Mouse (Mus musculus): Measurements from ENCODE around the gene Sgf29.
"Not testable (repeated sequence)": the region's sequence is repeated elsewhere in the genome, so short reads cannot be mapped to it uniquely, and the experiment has no call there.

Gene Sgf29

DNA sequence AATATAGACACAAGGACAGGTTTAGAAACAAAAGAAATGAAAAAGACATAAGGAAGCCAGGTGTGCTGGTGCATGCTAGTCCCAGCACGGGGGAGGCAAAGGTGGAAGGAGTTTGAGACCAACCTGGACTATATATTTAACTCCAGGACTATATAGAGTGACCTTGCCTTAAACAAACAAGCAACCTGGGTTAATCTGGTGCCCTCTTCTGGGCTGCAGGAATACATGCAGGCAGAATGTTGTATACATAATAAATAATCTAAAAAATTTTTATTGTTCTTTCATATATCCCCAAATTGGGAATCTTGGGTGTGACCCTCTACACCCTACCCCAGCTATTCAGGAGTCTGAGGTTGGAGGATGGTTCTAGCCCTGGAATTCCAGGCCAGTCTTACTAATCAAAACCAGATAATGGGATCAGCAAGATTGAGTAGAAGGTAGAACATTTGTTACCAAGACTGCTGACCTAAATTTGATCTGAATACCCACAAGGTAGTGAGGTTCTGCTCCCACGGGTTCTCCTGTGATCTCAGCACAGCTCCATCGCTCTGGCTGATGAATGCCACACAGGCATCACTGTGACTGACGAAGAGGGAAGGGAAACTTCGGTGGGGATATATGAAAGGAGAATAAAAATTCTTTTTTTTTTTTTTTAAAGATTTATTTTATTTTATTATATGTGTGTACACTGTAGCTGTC lies 6.4 kb upstream of the Sgf29 start:
- no peak for DNase-seq

DNA sequence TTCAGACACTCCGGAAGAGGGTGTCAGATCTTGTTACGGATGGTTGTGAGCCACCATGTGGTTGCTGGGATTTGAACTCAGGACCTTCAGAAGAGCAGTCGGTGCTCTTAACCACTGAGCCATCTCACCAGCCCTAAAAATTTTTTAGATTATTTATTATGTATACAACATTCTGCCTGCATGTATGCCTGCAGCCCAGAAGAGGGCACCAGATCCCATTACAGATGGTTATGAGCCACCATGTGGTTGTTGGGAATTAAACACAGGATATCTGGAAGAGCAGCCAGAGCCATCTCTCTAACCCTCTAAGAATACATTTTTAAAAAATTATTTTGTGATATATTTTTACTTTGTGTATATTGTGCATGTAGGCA lies 5.9 kb upstream of the Sgf29 start:
- DNase-seq, result peak; percentile 33 to 58

DNA sequence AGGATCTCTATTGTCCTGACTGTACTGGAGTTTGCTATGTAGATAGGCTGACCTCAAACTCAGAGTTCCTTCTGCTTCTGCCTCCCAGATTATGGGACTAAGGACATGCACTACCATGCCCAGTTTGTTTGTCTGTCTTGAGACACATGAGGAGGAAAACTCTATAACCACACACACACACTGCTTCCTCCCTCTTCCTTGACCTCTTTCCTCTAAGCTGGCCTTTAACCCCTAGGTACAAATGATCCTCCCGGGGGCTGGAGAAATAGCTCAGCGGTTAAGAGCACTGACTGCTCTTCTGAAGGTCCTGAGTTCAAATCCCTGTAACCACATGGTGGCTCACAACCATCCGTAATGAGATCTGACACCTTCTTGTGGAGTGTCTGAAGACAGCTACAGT lies 4.8 kb upstream of the Sgf29 start:
- DNase-seq, result no peak

DNA sequence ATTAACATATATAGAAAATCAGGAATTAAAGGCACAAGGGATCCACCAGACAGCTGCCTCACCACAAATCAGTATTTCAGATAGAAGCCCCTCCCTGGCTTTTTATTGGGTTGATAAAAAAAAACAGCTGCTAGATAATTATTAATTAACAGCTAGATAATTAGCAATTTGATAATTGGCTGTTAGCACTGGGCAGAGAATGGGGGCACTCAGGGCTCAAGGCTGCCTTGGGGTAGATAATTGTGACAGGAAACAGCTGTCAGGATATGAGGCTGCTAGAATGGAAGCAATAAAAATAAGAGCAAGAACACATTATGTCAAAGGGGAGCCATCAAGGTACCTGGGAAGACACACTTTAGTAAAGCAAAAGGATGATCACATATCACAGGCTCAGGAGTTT lies 4.2 kb upstream of the Sgf29 start:
- DNase-seq, result no peak

DNA sequence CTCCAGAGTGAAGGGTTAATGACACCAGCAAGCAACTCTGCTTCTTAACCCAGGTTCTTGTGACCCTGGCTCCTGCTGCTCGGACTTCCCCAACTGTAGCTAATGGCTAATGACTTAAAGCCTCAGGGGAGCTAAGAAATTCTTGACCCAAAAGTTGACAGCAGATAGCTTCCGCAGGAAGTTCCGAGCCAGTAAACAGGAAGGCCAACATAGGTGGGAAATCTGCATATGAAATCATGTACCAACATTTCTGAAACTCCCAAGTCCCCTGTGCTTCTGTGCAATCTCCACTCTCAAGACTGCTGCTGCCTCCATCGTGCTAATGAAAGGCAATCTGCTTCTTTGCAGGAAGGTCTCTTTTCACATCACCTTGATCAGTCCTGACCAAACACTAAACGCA lies 3.4 kb upstream of the Sgf29 start:
- no peak for DNase-seq

DNA sequence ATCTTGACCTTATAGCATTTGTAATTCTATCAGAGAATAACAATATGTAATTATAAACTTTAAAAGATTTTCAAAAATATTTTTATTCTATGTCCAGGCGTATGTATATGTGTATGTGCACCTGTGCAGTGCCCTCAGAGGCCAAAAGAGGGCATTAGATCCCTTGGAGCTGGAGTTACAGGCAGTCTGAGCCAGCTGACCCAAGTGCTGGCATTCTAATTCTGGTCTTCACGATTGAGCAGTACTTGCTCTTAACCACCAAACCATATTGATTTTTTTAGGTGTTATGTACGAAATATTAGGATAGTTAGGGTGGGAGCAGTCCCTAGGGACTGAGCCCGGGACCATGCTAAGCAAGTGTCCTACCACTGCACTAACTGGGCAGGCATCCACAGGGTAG lies 623 bp upstream of the Sgf29 start:
- DNase-seq, result peak in 1 of 2 experiments; percentile 22

DNA sequence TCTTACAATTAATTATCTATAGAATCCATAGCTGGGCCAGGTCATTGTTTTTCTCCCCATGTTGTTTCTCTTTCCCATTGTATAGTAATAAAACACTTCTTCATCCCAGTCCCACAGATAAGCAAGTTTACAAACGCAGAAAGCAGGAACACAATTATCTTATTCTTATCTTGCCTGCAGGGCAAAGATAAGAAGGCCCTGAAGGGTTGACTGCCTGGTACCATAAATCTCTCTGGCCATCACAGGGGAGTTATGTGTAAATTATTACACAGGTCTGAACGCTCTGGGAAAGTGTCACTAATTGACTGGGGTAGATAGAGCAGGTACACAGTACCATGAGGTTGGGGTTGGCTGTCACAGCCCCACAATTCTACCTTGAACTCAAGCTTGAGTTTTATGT lies 1.7 kb downstream of the Sgf29 start:
- no peak for DNase-seq

DNA sequence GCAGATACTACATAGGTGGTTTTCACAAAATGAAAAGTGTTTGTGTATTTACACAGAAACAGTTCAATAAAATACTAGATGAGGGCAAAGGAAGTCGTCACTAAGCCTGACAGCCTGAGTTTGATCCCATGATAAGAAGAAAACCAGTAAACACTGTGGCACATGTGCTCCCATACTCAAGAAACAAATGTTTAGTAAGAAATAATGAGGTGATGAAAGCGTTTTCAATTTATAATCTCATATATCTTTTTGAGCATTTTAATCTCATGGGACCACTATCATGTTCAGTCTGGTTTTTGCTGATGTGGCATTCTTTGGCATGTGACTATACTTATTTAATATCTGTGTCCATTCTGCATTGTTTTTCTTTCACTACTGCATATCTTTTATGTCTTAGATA lies 4.9 kb downstream of the Sgf29 start:
- no peak for DNase-seq

DNA sequence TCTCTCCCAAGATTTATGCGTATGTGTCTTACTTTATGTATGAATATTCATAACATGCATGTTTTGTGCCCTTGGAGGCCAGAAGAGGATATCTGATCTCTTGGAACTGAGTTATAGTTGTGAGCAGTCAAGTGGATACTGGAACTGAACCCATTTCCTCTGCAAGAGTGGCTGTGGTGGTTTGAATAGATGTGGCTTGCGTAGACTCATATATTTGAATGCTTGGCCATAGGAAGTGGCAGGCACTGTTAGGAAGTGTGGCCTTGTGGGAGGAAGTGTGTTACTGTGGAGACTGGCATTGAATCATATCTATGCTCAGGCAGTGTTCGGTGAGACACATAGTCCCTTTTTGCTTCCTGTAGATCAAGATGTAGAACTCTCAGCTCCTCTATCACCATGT lies 6.6 kb downstream of the Sgf29 start:
- DNase-seq, result no peak

DNA sequence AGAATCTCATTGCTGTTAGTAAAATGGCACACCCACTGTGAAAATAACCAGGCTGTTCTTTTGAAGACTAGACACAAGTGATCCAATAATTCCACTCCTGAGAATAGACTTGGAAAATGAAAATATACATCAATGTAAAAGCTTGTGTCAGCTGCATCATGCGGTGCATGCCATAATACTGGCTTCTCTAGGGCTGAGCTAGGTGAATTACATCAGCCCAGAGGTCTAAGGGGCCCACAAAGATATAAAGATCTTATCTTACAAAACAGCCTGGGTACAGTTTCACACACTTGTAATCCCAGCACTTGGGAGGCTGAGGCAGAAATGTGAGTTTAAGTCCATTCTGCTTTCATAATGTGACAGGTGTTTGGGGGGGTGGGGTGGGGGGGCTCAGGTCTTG lies 8.4 kb downstream of the Sgf29 start:
- DNase-seq, result no peak

DNA sequence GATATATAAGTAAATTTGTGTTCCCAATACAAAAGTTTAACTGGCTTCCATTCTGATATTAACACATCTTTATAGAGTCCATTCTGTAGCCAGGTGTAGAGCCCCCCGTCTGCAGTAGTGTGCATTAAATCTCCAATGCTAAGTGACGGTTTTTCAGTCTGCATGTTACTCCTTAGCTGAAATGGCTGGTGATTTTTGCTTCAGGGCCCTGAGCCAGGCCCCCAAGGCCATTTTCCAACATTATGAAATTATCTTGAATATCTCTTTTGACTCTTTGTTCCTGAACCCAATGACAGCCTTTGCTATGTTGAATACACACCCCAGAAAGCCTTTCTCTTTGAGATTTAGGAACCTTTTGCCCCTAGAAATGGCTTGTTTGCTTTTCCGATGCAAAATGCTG lies 10.7 kb downstream of the Sgf29 start:
- DNase-seq, result no peak

DNA sequence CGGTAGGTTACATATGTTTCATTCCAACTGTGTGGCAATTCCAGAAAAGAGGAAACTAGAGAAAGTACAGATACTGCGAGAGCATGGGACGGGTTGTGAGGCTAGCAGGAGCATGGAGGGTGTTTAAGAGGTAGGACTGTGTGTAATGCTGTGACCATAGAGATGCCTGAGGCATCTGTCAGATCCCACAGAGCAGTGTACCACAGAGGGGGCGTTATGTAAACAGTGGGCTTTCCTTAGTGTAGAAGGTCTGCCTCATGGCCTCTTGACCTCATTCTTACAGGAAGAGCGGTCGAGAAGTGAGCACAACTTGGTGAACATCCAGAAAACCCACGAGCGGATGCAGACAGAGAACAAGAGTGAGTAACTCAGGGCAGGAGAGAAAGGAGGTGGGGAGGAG lies 14.5 kb downstream of the Sgf29 start:
- no peak for DNase-seq

DNA sequence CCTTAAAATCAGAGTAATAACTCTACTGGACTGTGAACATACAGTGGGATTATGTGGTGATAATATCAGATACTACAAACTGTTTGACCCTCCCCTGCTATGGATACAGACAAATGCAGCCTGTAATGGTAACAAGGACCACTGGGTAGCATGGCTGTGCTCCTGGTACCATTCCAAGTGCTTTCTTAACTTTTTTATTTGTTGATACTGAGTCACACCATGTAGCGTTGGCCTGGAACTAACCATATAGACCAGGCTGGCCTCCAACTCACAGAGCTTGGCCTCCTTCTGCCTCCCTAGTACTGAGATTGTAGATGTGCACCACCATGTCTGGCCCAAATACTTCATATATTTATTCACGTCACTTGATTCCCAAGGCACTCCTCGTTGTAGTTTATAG lies 16.2 kb downstream of the Sgf29 start:
- DNase-seq, result no peak

DNA sequence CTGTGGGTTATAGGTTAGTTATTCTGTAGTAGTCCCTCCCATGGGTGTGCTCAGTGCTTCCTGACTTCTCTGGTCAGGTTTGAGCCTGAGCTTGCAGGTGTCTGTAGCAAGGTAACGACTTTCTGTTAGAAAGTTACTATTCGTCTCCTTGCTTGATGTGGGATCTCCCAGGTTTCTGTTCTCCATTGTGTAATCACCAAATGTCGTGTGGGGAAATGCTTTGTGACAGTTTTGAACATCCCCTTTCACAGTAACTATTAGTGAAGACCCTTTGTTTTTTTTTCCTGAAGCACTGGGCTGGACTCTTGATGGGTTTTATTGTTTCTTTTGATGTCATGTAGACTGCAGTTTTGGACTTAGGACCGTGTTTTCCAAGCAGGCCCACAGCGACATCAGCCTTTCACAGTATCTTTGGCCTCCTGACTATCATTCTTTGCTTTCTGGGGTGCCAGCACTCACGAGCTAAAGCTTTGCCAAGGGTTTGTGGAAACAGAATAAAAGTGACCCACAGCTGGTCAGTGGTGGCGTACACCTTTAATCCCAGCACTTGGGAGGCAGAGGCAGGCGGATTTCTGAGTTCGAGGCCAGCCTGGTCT lies 18.5 kb downstream of the Sgf29 start:
- no peak for DNase-seq

DNA sequence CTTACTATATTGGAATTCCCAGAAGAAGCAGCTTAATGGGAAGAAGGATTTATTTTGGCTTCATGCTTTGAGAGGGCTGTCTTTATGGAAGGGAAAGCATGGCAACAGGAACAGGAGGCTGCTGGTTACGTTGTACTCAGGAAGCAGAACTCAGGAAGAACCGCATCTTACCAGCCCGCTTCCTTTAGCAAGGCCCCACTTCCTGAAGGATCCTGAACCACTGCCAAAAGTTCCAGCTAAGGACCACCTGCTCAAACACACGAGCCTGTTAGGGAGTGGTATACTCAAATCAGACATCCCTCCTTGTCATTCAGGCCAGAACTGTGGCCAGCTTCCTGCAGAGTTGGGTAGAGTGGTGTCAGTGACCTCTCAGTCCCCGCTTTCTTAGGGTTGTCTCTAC lies 19.3 kb downstream of the Sgf29 start:
- DNase-seq, result no peak

DNA sequence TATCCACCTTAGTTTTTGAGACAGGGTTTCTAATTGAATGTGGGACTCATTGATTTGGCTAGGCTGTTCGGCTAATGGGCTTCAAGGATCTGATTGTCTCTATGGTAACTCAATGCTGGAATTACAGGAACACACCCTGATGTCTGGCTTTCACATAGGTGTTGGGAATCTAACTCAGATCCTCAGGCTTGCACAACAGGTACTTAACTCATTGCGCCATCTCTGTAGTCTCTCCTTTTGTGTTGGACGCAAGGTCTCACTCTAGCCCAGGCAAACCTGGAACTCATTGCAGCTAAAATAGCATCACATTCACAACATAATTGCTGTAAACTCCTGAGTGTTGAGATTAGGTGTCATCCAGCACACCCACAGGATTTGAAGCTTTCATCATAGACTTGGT lies 21.0 kb downstream of the Sgf29 start:
- no peak for DNase-seq

DNA sequence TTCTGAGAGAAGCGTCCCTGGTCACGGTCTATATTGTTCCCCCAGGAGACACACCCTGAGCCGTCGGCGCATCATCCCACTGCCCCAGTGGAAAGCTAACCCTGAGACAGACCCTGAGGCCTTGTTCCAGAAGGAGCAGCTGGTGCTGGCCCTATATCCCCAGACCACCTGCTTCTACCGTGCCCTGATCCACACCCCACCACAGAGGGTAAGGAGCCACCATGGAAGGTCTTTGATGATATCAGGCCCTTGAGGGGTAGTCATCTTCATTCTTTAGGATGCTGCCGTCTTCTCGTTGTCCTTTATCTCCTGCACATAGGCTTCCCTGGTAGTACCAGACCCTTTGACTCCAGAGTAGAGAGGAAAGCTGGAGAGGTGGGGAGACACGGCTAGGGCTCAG lies 23.0 kb downstream of the Sgf29 start:
- DNase-seq, result no peak

DNA sequence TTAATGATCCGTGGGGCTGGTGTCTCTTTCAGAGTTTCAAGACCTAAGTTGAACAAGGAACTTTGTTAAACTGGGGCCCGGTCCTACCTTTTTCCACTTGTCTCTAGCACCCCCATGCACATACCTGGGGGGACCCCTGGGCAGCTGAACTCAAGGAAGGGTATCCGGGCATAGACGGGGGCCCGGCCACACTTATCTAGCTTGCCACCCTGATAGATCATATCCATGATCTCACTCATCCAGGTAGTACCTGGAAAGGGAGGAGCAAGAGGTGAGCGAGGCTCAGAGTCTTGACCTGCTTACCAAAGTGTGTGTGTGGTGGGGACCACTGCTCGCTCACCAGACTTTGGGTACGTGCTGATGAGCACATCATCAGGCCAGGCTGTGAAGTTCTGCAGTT lies 26.0 kb downstream of the Sgf29 start:
- no peak for DNase-seq

DNA sequence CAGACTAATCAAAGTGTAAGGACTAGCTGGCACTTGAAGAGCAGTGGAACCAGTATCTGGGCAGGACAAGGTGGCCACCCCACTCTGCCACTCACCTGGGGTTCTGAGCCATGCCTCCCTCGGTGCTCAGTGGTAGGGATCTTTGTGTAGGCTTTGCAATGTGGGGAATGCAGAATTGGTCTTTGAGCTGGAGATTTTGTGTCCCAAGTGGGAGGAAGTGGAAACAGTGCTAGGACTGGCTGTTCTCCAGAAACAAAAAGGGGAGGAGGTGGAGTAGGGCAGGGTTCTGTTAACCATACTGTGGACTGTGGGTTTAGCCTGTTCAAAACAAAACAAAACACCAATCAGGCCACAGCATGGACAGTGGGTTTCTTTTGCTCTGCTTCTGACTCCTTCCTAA lies 27.1 kb downstream of the Sgf29 start, which contains the start of gene Sult1a1:
Gene Sult1a1, minus strand, starts transcription at position 226 of the 400 bp plus-strand sequence.
- DNase-seq, result no peak

DNA sequence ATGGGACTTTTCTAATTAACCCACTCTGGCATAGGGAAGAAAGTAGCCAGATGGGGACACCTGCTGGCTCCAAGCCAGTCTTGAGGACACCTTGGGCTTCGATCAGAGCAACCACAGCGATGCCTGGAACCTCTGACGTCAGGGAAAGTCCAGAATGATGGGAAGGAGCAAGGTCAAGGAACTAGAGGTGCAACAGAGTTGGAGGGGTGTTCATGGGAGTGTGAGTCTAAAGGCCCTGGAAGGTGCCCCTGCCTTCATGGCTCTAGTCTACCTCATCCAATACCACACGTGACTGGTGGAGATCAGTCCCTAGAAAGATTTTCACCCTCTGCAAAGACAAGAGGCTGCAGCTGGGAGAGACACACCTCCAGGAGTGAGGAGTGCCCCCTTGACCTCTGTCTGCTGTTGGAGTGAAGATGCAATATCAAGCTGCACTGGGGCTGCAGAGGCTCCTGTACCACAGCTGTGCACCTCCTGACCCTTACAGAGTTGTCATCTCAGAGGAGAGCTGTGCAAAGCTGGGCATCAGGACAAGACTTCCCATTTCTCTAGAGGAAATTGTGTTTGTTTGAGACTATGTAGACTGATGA lies 27.6 kb downstream of the Sgf29 start:
- no peak for DNase-seq

DNA sequence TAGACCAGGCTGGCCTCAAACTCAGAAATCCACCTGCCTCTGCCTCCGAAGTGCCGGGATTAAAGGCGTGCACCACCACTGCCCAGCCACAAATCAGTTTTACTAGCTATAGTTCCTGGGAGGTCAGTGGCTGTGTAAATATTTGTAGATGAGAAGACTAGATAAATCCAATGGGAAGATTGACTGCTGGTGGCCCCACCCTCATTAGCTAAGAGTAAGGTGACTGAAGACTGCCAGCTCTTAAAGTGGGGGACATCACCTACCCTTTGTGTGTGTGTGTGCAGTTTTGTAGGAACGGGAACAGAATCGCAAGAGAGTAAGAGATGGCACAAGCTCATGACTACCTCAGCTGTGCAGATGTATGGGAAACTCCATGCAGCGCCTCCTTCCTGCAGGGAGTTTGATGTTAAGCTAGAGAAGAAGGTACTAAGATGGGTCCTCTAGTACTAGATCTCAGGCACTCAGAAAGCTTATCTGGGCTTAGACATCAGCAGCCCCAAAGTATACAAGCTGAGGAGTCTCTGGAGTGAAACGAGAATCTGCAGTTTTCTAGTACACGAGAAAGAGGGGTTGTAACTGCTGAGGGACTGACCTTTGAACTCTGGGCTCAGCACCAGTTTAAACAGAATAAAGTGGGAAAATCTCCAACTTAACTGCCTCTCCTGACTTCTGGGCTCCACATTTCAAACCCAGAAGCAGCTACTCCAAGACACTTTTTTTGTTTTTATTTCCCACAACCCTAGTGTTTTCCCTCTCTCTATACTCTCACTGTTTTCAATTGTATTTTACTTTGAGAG lies 29.6 kb downstream of the Sgf29 start:
- DNase-seq, result no peak

DNA sequence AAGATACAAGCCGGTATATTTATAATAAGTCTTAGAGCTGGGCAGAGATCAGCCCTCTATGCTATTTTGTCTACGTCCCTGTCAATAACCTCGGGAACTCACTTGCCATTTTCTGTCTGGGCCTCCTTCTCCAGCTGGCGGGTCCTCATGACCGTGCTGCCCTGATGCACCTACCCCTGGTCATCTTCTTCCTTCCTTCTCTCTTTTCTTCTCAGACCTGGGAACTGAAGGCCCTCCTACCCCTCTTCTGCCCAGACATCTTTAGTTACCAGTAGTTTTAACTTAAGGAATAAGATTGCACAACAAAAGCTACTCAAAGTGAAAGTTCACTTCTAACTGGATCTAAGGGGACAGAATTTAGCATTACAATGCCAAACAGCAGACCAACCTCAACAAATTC lies 30.6 kb downstream of the Sgf29 start:
- DNase-seq, result no peak

DNA sequence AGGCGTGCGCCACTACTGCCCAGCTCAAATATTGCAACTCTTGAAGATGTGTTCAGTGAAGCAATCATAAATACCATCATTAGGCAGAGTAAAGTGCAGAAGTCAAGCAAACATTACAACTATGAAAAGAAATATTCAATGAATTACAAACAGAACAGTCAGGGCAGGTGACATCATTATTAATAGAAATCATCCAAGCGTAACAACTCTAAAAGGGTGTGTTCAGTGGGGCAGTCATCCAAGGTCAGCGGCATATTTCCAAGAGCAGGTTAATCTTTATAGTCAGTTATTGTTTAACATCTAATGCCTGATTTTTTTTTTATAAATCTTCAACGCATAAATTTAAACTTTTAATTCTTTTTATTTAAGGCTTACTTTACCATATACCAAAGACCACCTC lies 32.1 kb downstream of the Sgf29 start:
- no peak for DNase-seq

DNA sequence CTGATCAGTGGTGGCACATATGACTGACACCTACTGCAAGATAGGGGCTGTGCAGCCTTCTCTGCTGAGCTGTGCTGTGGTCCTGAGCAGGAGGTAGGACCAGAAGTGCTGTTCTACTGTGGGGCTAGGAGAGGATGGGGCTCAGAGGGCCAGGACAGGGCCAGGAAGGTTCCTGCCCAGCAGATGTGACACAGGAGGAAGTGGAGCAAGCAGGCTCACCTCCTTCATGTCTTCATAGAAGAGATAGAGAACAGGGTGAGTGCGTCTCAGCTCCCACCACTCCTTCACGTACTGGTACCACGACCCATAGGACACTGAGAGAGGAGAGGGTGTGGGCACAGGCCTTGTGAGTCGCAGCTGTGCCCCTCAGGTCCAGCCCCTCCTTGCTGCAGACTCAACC lies 39.0 kb downstream of the Sgf29 start:
- not testable (repeated sequence) for DNase-seq
